Mouse (Mus musculus) testis, adult 2 months (tissue): ENCODE data around the gene Dlgap1.

Experiments used
- CTCF ChIP-seq: fragments of 200-500 bp; IDR thresholded peaks from 2 replicates; pipeline ENCODE4 v1.5.1; 2012; ENCODE audit warnings: low read depth, mild to moderate bottlenecking, inconsistent platforms, low read length, moderate library complexity; ENCODE audit not compliant: control insufficient read depth, insufficient read depth, insufficient replicate concordance
- POLR2A ChIP-seq: fragments of 200-500 bp; IDR thresholded peaks from 2 replicates; pipeline ENCODE4 v1.6.1; 2012; ENCODE audit warnings: low read depth, mild to moderate bottlenecking, inconsistent platforms, low read length, moderate library complexity; ENCODE audit not compliant: control insufficient read depth

GRCm38 (mm10) chr17:70516506-70516905, 547.6 kb downstream of the Dlgap1 start:
- TF ChIP-seq CTCF, result no peak
- TF ChIP-seq POLR2A, result no peak
